Mouse (Mus musculus) cerebellum, postnatal 14 days (tissue): ENCODE measurements around the gene Cpm.
"Not testable (repeated sequence)": the region's sequence is repeated elsewhere in the genome, so short reads cannot be mapped to it uniquely, and the experiment has no call there.

Experiments used
- DNase-seq, 2 experiments: peaks; one replicate each; pipeline ENCODE4 v3.0.0; 2021; ENCODE audit warnings: mixed read lengths in 2 of 2

Gene Cpm

DNA sequence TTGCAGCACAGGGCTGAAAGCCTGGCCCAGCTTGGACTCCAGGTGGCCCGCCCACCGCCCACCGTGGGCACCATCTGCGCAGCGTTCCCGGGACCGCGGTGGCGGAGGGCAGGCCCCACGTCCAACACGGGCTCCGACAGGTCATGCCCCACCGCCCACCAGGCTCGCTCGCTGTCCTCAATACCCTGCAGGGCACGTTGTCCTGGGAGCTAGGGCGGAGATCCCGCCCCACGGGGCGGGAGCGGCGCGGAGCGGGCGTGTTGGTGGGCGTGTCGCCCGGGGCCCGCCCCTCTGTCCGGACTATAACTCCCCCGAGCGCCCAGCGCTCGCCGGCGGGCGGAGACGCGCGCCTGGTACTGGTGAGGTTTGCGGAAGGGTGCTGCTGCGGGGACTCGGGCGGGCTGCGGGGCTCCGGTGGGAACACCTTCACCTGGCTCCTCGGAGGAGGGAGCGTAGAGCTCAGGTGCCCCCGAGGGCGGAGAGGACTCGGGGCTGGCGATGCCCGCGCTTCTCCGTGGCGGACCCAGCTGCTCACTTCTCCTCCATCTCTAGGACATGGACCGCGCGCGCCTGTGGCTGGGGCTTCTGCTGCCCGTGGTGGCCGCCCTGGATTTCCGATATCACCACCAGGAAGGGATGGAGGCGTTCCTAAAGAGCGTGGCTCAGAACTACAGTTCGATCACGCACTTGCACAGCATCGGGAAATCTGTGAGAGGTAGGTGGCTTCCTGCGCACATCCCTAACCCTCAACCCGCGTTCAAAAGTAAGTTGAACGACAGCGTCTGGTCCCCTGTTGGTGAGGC is at the start of gene Cpm:
Cpm (plus strand) TSS at position 332 of the 803 bp plus-strand sequence.
- peak; percentile 45 to 57 for DNase-seq

DNA sequence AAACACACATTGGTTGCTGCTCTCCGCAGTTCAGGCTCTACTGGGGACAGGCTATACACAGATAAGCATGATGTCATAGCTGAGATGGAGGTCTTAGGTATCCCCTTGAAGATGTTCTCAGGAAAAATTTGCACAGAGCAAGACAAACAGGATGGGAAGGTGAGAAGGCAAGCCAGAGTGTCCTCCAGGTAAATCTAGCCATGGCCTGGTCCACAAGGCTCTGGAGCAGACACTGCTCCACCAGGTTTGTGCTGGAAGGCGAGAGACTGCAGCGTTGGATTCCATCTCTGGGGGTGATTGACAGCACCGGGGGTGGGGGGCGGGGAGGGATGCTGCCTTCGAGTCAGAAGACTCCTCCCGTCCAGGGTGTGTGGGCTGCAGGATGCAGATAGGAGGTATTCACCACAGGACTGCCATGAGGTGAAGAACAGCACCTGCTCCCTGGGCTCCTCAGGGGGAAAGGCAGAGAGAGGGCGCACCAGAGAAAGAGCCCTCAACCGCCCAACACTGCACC is 49.5 kb upstream of the Cpm start:
- no peak for DNase-seq

DNA sequence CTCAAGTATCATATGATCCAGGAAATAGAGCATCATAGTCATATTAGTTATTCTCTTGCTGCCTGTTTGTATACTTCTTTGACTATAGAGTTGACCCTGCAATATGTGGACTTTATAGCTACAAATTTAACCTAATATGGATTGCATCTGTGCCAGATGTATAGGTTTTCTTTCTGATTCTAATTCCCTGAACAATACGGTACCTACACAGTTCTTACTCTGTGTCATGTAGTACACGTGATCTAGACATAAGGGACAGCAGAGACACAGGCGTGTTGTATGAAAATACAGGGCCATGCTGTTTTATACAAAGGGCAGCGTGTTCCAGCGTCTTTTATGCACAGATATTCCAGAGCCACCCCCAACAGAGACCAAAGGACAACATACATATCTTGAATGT is 48.9 kb upstream of the Cpm start:
- DNase-seq = no peak

GRCm38 (mm10) chr10:117581007-117581752 is 48.1 kb upstream of the Cpm start:
- no peak for DNase-seq

GRCm38 (mm10) chr10:117581753-117582062 is 47.6 kb upstream of the Cpm start:
- no peak for DNase-seq

- no peak for DNase-seq
These were observed 45.9 kb upstream of the Cpm start for GRCm38 (mm10) chr10:117583155-117584061.

DNA sequence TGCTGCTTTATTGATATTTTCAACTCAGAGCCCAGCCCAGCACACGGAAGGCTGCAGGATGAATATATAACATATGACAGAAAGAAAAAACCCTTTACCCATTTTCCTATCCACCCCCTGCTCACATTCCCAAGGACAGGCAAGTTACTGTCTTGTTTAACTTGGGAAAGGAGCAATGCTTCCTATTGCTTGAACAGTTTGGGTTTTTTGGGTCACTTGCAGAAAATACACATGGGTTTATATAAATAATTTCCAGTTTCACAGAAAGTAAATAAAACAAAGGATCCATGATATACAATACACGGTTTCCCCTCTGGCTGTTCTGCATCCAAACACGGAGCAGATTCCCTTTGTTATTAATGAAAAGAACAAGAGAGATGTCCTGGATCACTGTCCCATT is 45.2 kb upstream of the Cpm start:
- no peak for DNase-seq

DNA sequence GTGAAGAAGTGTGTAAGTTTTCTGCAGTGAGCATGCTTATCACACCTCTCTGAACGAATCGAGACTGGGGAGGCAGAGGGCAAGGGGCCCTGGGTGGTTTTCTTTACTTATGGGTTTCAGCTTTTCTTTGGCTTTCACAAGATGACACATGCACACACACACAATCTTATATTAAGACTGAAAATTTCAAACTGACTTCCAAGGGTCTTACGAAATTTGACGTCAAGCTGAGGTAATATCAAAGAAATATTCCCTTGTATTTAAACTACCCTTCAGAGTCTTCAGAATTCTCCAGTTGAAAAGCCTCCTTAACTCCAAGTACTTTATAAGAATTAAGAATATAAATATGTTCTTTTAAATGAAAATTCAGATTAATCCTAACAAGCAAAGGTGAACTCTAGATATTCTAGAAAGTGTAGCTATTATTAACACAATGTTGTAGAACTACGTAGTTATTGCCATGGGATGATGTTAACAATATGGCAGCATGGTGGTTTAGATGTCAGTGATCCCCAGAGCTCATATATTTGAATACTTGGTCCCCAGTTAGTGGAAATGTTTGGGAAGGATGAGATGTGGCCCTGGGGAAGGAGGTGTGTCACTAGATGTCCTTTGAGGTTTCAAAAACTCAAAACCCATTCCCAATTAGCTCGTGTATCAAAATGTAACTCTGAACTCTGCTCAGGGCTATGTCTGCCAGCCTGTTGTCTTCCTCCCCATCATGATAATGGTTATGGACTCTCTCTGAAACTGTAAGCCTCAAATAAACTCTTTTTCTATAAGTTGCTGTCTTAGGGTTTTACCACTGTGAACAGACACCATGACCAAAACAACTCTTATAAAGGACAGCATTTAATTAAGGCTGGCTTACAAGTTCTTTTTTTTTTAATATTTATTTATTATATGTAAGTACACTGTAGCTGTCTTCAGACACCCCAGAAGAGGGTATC is 44.5 kb upstream of the Cpm start:
- no peak for DNase-seq

DNA sequence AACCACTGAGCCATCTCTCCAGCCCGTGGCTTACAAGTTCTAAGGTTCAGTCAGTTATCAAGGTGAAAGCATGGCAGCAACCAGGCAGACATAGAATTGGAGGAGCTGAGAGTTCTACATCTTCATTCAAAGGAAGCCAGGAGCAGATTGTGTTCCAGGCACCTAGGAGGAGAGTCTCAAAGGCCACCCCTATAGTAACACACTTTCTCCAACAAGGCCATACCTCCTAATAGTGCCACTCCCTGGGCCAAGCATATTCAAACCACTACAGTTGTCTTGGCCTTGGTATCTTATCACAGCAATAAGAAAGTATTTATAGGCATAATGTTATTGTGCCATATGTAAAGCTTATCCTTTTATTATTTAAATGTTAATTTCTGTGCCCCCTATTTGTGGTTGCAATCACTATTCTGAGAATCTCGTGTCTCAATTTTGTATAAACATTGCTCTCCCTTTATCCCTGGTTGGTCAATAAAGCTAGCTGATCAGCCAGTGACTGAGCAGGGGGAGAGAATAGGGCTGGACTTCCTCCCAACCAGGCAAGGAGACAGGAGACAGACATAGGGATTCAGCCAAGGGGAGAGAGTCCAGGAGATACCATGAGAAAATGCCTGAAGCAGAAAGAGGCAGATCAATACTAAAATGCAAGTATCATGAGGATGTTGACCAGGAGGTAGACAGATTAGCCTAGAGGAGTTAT is 43.5 kb upstream of the Cpm start:
- DNase-seq = no peak

DNA sequence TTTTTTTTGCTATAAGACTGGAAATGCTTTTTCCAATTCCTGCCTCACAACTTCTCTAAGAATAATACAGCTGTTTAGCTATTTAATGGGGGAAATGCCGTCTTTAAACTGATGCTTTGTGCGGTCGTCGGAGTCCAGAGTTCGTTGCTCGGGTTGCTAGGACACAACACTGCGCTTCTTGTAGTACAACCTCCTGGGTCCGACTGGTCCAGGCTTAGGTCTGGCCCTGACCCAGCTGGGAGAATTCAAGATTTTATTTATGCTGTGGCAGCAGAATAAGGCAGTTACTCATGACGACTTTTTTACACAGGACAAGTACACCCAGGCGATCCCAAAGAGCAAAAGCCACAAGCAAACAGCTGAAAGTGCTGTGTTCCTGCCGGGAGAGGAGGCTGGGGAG is 42.4 kb upstream of the Cpm start:
- DNase-seq = no peak

DNA sequence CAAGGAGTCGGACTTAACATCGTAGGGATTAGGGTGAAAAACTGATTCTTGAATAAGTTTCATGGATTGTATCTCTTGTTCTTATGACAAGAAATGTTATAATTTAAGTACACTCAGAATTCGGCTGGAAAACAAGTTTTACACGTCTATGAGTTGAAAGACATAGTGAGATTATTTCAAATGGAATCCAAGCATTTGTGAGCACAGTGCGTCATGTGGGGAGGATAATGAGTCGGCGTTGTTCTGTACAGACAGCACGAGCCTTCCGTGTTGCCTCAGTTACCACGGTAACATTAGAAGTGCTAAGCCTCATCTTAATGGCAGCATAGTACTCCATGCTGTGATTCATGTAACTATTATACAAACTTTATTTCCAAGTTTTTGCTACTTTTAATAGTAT is 42.0 kb upstream of the Cpm start:
- no peak for DNase-seq

DNA sequence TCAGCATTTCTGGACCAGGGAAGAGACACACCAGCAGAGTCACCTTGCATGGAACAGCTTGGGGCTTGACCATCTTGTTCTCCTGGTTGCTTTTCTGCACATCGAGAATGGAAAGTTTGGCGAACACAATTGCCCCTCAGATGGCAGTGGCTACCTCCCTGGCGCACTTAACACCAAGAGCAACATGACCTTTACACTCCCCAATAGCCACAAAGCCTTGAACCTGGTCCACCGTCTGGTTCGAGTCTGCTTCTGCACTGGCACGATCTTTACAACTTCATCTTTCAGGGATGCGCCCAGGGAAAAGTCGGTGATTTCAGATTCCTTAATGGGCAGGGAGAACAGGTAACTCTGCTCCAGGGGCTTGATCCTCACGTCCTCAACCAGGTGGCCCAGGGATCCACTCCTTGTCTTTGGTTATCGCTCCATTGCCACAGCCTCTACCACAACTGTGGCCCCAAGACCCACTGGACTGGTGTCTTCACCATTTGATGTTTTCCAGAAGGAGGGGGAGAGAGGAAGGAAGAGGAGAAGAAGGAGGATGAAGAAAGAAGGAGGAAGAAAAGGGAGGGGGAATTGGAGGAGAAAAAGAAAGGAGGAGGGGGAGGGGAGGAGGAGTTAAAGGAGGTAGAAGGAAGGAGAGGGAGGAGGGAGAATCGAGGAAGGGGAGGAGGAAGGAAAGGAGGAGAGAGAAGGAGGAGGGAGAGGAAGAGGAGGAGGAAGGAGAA is 40.7 kb upstream of the Cpm start:
- not testable (repeated sequence) for DNase-seq

DNA sequence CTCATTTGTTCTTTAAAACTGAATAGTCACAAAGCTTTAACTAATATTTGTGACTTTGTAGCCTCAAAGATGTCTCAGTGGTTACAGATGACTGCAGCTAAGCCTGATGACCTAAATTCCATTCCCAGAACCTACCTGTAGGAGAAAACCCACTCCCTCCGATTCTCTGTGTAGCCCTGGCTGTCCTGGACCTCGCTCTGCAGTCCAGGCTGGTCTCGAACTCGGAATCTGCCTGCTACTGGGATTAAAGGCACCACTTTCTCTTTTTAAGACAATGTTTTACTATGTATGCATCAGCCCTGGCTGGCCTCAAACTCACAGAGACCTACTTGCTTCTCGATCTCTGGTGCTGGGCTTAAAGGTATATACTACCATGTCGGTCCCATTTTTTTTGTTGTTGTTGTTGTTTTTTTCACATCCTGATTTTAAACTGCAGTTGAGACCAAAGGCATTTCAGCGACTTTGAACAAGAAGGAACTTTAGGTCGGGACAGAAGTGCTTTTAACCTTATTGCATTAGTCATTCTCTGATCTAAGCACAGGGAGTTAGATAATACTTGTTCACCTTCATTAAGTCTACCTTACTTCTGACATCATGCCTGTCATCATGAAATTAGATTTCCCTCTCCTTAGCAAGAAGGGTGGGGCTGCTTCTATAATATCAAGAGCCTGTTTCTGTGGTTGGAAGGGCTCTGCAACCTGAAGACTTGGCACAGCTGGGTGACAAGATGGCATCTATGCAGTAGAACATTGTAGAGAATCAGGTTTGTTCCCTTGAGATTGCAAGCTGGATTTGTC is 40.0 kb upstream of the Cpm start:
- DNase-seq = no peak

DNA sequence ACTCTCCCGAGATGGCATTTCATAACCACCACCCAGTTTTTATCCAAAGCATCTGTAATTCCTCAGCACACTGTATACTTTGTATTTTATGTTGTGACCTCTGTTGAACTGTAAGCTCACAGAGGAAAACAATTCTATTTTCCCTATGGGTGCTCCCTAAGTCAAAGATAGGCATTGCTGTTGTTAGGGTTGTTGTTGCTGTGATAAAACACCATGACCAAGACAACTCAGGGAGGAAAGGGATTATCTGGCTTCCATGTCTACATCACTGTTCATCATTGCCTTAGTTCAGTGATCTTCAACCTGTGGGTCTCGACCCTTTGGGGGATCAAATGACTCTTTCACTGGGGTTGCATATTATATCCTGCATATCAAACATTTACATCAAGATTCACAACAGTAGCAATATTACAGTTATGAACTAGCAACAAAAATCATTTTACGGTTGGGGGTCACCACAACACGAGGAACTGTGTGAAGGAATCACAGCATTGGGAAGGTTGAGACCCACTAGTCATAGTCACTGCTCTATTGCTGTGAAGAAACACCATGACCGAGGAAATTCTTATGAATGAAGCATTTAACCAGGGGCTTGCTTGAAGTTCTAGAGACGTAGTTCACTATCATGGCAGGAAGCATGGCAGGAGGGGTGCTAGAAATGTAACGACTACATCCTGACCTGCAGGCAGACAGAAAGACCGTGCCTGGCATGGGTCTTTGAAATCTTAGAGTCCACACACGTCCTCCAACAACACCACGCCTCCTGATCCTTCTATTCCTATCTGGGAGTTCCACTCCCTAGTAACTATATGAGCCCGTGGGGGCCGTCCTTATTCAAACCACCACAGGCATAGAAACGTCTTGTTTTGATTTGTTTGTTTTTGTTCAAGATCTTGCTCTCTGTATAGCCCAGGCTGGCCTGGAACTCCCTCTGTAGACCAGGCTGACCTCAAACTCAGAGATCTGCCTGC is 38.7 kb upstream of the Cpm start:
- DNase-seq = no peak

GRCm38 (mm10) chr10:117591766-117592165 is 37.5 kb upstream of the Cpm start:
- DNase-seq = no peak

DNA sequence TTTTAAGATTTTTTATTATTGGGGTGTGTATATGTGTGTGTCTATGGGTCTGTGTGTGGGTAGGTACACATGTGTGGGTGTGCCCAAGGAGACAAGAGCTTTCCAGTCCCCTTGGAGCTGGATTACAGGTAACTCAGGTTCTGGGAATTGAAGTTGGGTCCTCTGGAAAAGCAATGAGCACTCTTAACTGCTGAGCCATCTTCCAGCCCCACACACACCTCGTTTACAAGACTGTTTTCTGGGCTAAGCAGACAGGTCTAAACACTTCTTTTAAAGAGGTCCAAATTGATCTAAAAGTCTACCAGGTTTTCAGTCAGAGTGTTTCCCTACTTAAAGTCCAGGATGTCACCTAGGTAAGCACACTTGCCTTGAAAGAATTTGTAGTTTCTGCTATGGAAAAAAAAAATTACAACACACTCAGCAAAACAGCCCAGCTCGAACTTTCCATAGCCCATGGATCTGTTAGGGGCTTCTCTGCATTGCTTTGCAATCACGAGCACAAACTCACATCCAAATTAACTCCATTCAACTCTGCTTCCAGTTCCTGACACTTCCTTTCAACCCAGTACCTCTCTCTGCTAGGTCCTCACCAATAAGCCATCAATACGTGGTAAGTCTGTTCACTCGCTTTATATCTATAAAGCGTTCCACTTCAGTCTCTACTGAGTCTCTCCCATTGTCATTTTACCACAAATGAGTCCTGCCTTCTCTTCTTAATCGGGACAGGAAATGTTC is 36.8 kb upstream of the Cpm start:
- no peak for DNase-seq

GRCm38 (mm10) chr10:117593041-117593570 is 36.2 kb upstream of the Cpm start:
- DNase-seq = no peak

GRCm38 (mm10) chr10:117593857-117594256 is 35.4 kb upstream of the Cpm start:
- DNase-seq = no peak
